8 mouse cellular contexts compared by ENCODE assay signal in the genomic region with DNA sequence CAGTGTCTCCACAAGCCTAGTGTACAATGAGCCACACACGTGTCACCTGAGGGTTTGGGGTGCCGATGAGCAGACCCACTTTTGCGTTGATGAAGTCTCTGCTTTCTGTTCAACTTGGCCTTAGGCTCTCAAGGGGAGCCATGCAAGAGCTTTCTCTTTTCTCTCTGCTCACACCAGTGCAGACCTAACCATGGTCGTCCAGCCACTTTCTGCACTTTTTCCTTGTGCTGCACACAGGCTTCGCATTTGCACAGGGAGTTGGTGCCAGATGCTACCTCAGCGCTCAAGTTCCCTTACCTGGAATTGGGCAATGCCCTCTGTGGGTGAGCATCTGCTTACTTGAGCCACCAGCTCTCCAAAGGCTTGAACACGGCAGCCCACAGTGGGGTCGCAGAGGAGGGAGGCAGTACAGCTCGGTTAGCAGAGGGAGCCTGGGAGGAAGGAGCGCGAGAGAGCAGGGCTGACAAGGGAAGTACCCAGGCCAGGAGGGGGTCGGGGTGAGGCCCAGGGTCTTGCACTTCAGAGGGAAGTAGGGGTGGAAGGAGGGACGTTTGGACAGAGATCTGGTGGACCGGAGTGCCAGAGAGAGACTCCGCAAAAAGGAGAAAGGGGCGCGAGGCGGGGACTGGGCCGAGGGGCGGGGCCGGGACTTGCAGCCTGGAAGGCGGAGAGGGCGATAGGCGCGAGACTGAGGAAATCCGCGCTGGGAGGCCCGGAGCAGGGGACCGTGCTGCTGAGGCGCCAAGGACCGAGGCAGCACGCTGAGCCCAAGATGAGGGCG. TPM values are rescaled to one million over a fixed set of nuclear protein-coding genes. Genes with fewer than 3 reads are reported as not detected.
DNase-seq lines count a peak whose midpoint lies in the region; ATAC-seq and TF ChIP-seq lines count a peak whose summit lies in the region.

Gene Vipr2, plus strand, starts transcription at position 653 of the 781 bp plus-strand sequence.

- H3K4me1 ChIP-seq in ES-E14 (ENCODE audit: control insufficient read depth in 2 of 2, insufficient read depth in 2 of 2, low read length in 2 of 2, poor library complexity in 1 of 2): peaks cover 0 to 2% of the 10 kb centered on the region in 2 experiments; a peak in 1 of 4 replicates
- no peaks in the 10 kb centered on the region for H3K4me1 ChIP-seq in embryonic facial prominence, embryonic 12.5 days
- H3K4me1 ChIP-seq in heart, embryonic 14.5 days (ENCODE audit: control insufficient read depth in 2 of 2, insufficient read depth in 2 of 2, low read length in 2 of 2): peaks cover 0 to 2% of the 10 kb centered on the region in 2 experiments; a peak in 1 of 4 replicates

- H3K4me2 ChIP-seq in embryonic facial prominence, embryonic 12.5 days (replicated peaks): peak within 1 kb of the TSS; percentile 92
- peak within 1 kb of the TSS; percentile 97 for H3K4me2 ChIP-seq in heart, embryonic 14.5 days (ENCODE audit: low read length)

- no peaks in the 10 kb centered on the region for H3K36me3 ChIP-seq in ES-E14 (ENCODE audit: control insufficient read depth, insufficient read depth, low read length, poor library complexity, severe bottlenecking)
- no peaks in the 10 kb centered on the region for H3K36me3 ChIP-seq in embryonic facial prominence, embryonic 12.5 days
- H3K36me3 ChIP-seq in heart, embryonic 14.5 days (ENCODE audit: control insufficient read depth, insufficient read depth, low read length): no peaks in the 10 kb centered on the region

- in situ Hi-C loops in ES-E14 (cut with MboI; ENCODE audit: low sequenced_read_pairs in 2 of 2, unreplicated experiment in 2 of 2): no loop called here

- H3K9me3 ChIP-seq in ES-E14 (ENCODE audit: control insufficient read depth, insufficient read depth, low read depth, low read length): no peaks in the 10 kb centered on the region
- H3K9me3 ChIP-seq in embryonic facial prominence, embryonic 12.5 days: no peaks in the 10 kb centered on the region
- no peaks in the 10 kb centered on the region for H3K9me3 ChIP-seq in heart, embryonic 14.5 days (ENCODE audit: control insufficient read depth, low read length)

- peaks cover 23% of the 10 kb centered on the region; the same call in 1 of the 2 replicates for H3K27me3 ChIP-seq in embryonic facial prominence, embryonic 12.5 days
- H3K27me3 ChIP-seq in heart, embryonic 14.5 days (ENCODE audit: control insufficient read depth, insufficient read depth, low read length): peaks cover 30% of the 10 kb centered on the region

- peak; percentile 90 for ATAC-seq in embryonic facial prominence, embryonic 12.5 days (ENCODE audit: insufficient number of reproducible peaks, insufficient read depth, low FRiP score, low TSS enrichment)
- ATAC-seq in heart, embryonic 14.5 days (ENCODE audit: insufficient number of reproducible peaks, insufficient read depth, low FRiP score, low read depth): peak; percentile 54; the same call in 1 of the 2 replicates
- peak; percentile 86 for ATAC-seq in megakaryocyte progenitor cell, adult 5-6 weeks (replicated peaks; ENCODE audit: poor library complexity)

- H3K9ac ChIP-seq in ES-E14 (ENCODE audit: insufficient read depth, low read depth, low read length, poor library complexity, severe bottlenecking): peak within 1 kb of the TSS; percentile 63
- peak within 1 kb of the TSS; percentile 61 for H3K9ac ChIP-seq in embryonic facial prominence, embryonic 12.5 days
- H3K9ac ChIP-seq in heart, embryonic 14.5 days (ENCODE audit: low read length): peak within 1 kb of the TSS; percentile 69

- DNase-seq in ES-E14 (ENCODE audit: low read depth, low spot score) (peak; percentile 46), adipocyte (ENCODE audit: low spot score) (no peak)
- DNase-seq in adrenal gland, postnatal 36 days: peak; percentile 69 to 74
- DNase-seq in kidney, postnatal 36 days: peak; percentile 23 to 61
- DNase-seq in spleen, postnatal 14 days (ENCODE audit: low spot score in 2 of 2): peak; percentile 12

- H3K4me3 ChIP-seq in ES-E14 (ENCODE audit: insufficient read depth in 1 of 2, low read depth in 1 of 2, low read length in 2 of 2, poor library complexity in 1 of 2, severe bottlenecking in 1 of 2): peak within 1 kb of the TSS; percentile 56 to 79; a peak in 3 of 4 replicates
- peak within 1 kb of the TSS; percentile 48 for H3K4me3 ChIP-seq in embryonic facial prominence, embryonic 12.5 days
- H3K4me3 ChIP-seq in heart, embryonic 14.5 days (ENCODE audit: control insufficient read depth in 1 of 2, insufficient read depth in 1 of 2, low read depth in 1 of 2, low read length in 2 of 2): peak within 1 kb of the TSS; percentile 53 to 64

- no peak within 1 kb of the TSS for H3K27ac ChIP-seq in ES-E14 (ENCODE audit: insufficient read depth, low read depth, low read length, poor library complexity, severe bottlenecking)
- no peak within 1 kb of the TSS for H3K27ac ChIP-seq in embryonic facial prominence, embryonic 12.5 days
- no peak within 1 kb of the TSS for H3K27ac ChIP-seq in heart, embryonic 14.5 days (replicated peaks in 1 of 2; ENCODE audit: control insufficient read depth in 1 of 2, insufficient read depth in 1 of 2, low read depth in 2 of 2, low read length in 2 of 2)

- 5% methylated on average over 32 of the region's 33 CpGs for WGBS in embryonic facial prominence, embryonic 12.5 days
- 6% methylated on average over 32 of the region's 33 CpGs for WGBS in heart, embryonic 14.5 days

TF ChIP-seq in ES-E14, 5 proteins besides CTCF, POLR2A, EP300 and RAD21:
- TF ChIP-seq ZC3H11A (IDR thresholded peaks at IDR 0.05; ENCODE audit: borderline replicate concordance, low read depth, low read length) (no peak), HCFC1 (IDR thresholded peaks at IDR 0.05; ENCODE audit: borderline replicate concordance, insufficient read depth, low read length) (no peak), MAFK (IDR thresholded peaks at IDR 0.05; ENCODE audit: insufficient read depth, low read depth, low read length) (no peak), ZNF384 (IDR thresholded peaks at IDR 0.05; ENCODE audit: low read depth, low read length) (no peak), CHD2 (IDR thresholded peaks at IDR 0.05; ENCODE audit: low read depth, low read length) (no peak)
TF ChIP-seq in ES-E14: peak in this region for 0.

RNA-seq across cellular contexts. Expression of gene Vipr2, which starts in this region (rescaled TPM):
- total RNA-seq in ES-E14 (2012; rRNA removed): 0.05 and 0.98 TPM in 2 replicates
- total RNA-seq in adrenal gland, postnatal 36 days (2021): under 1 TPM; 0.86 to 0.99 TPM
- polyA plus RNA-seq in embryonic facial prominence, embryonic 12.5 days (2016; fragmentation: Nextera tagmentation; extraction: Ambion mirVana): 2.1 and 2.2 TPM in 2 replicates
- 0.74 and 0.95 TPM in 2 replicates for polyA plus RNA-seq in heart, embryonic 14.5 days (2014; fragmentation: Nextera tagmentation; extraction: Ambion mirVana)
- total RNA-seq in megakaryocyte progenitor cell, adult 5-6 weeks (2015): 0.64 and 2.3 TPM in 2 replicates
- 2.4 and 3.4 TPM in 2 replicates for total RNA-seq in megakaryocyte progenitor cell, adult 5-6 weeks (2017)

Comparison
In these comparisons a context has a peak if more than half of its experiments do, and no peak if none do; other contexts are left out.
1. Peak in DNase-seq, H3K4me3 ChIP-seq and H3K9ac ChIP-seq in ES-E14; RNA of the gene not detected or under 1 TPM.
2. Peak in DNase-seq in adrenal gland, postnatal 36 days; RNA of the gene not detected or under 1 TPM.
3. Peak in ATAC-seq, H3K4me3 ChIP-seq, H3K9ac ChIP-seq and H3K4me2 ChIP-seq in heart, embryonic 14.5 days; RNA of the gene not detected or under 1 TPM.